Mouse (Mus musculus) liver, postnatal 0 days (tissue): ENCODE results near the gene Elmo3.

Experiments
- CTCF ChIP-seq: sonication (generic); IDR thresholded peaks from 2 replicates; pipeline ENCODE4 v1.5.1; 2016; ENCODE audit warnings: antibody characterized with exemption, low read depth
- EP300 ChIP-seq: IDR thresholded peaks from 2 replicates; pipeline ENCODE4 v1.6.1; 2016; ENCODE audit warnings: antibody characterized with exemption, low read depth, mild to moderate bottlenecking

DNA sequence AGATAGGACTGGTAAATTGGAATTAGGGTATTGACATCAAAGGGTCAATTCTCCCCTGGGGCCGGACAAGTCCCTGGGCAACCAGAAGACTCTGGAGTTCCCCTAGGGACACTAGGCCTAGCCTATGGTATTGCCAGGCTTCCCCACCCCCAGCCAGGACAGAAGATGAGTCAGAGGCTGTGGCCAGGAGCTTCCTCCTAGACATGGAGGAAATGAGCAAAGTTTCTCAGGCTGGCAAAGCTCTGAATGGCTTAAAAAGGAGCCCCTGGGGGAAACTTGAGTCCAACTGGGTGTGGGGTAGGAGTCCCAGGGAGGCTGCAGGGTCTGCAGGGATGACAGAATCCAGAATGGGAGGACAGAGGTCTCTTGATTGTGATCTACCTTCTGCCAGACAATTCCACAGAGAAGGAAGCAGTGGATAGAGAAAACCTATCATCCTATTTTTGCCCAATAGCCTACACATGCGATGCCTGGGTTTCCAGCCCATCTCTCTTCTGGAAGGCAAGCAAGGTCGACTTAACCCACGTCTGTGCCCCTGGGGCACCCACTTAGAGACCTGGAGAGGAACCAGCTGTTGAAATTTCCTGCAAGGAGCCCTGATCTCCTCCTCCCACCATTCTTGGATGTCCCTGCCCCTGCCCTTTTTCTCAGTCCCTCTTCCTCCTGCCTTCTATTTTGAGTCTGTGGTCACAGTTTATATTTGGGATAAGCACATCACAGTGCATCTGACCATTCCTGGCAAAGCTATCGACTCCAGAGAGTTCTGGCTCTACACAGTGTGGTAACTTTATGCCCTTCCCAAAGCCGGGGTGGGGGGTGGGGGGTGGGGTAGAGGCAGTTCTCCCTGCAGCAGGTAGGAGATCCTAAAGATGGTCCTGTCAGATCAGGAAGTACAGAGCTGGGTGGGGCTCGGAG lies 39.9 kb downstream of the Elmo3 start:
- TF ChIP-seq CTCF (no peak), EP300 (no peak)
